Mouse (Mus musculus): ENCODE results near the gene Fbn1. TPM values are rescaled to one million over a fixed set of nuclear protein-coding genes. Genes with fewer than 3 reads are reported as not detected.

Gene Fbn1
- 10 to 100 TPM; 12.8 to 35.3 TPM for total RNA-seq (2021)
- long read RNA-seq, experiment 1, partial matches to known transcripts = 2 of 2 reads
- long read RNA-seq, experiment 1, other reads (novel, unspliced or antisense) = 0 of 2 reads
- long read RNA-seq, experiment 2, partial matches to known transcripts = 1 of 1 reads
- long read RNA-seq, experiment 2, other reads (novel, unspliced or antisense) = 0 of 1 reads

DNA sequence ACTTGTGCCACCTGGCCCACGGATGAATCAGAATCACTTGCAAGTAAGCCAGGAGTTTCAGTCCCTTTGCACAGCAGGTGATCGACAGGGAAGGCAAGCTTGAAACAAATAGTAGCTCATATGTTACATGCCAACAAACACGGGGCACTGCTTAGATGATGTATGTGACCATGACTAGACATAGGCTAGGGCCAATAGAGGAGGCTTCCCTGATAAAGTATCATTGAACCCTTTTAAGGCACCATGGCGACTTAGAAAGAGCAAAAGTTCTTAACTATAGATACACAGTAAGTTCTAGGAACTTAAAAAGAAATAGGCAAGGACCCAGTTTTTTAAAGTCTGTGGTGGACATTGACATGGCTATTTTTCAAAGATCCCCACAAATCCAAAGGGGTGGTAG, at the start of gene Fbn1:
Gene Fbn1, minus strand, starts transcription at position 101 of the 400 bp plus-strand sequence.
- no peak for DNase-seq (ENCODE audit: low spot score in 2 of 2)

DNA sequence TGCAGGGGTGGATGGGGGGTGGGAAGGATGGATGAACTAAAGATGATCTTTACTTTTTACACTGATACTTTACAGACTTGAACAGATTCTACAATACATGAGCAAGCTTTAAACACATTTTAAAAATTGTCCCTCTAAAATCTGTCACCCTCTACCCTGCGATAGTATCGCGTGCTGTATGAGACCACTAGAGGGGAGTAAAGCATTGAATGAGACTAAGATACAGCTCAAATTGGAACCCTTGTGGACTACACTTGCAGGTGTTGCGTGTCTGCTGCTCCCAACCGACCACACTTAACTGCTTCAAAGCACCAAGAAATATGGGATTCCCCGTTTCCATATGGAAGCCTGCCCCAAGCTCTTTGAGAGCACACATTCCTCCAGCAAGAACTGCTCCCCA, 48.0 kb upstream of the Fbn1 start:
- no peak for DNase-seq (ENCODE audit: low spot score in 2 of 2)

DNA sequence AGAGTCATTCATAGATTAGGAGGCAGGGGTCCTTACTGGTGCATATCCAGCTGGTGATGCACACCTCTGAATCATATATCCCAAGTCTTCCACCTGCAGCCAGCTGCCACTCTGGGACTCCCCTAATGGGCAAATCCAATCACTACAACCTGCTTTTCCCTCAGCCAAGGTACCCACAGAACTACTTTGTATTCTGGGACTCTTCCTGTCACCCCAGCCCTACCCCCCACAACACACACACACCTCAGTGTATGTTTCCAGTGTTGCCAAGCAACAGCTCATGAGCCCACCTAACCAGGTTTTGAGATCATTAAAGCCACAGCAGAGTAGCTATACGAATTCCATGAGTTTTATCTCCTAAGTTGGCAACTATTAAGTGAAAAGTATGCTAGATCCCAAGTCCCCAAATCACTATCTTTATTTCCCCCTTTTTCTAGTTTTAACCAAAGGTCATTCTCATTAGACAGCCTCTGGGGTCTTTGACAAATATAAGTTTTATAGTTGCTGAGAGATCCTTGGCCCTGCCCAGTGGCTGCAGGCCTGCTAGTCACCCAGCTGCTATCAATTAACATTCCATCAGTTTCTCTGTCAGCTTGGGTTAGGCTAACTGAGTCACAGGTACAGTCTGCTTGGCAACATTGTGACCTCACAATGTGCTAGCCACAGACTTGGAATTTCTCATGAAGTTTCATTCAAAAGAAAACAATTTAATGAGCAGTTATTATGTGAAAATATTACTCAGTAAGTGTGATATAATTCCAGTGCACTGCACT, 41.2 kb upstream of the Fbn1 start:
- no peak for DNase-seq (ENCODE audit: low spot score in 2 of 2)

DNA sequence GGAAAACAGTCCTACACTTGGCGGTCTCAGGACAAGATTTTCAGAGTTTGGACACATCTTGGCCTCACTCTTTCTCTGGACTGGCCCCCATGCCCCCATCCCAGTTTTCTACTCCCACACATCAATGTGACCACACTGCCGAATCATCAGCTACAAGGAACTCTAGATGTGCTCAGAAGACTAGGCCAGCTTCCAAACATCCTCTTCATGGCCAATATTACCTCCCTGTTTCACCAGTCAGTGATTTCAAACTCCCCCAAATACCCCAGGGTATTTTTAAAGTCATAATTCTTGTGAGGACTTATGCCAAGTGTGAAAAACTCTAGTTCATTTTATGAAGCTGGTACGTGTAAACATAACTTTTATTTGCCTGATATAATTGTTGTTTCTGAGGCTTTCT, 37.2 kb upstream of the Fbn1 start:
- DNase-seq (ENCODE audit: low spot score in 2 of 2) = no peak

DNA sequence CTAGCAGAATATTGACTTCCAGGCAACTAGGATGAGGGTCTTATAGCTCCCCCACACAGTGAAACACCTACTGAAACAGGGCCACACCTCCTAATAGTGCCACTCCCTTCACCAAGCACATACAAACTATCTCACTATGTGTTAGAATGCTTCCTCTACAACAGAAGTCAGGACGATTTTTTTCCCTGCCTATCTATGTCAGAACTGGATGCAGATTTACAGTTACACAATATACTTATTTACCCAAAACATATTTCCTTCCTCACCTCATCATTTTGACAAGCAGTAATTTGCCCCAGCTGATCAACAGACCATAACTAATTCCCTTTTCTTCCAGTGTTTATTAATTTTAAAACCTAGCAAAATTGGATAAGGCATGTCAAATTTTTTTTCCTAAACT, 35.9 kb upstream of the Fbn1 start:
- no peak for DNase-seq (ENCODE audit: low spot score in 2 of 2)

DNA sequence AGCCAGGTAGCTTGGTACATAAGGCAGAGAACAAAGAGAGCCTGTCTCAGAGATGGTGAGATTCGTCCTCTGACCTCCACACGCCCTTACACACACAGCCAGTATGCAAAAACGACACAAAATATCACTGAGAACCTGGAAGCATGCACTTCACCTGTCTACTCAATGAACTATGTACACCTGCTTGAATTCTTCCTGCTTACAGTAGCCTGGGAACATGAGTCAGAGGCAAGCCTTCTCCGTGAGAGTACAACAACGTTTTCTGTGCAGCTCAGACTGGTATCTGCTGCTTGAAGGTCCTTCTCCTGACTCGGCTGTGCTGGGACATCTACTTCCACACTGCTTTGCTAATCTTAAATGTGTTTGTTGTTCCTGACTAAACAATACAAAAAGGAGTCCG, 33.7 kb upstream of the Fbn1 start:
- no peak for DNase-seq (ENCODE audit: low spot score in 2 of 2)

DNA sequence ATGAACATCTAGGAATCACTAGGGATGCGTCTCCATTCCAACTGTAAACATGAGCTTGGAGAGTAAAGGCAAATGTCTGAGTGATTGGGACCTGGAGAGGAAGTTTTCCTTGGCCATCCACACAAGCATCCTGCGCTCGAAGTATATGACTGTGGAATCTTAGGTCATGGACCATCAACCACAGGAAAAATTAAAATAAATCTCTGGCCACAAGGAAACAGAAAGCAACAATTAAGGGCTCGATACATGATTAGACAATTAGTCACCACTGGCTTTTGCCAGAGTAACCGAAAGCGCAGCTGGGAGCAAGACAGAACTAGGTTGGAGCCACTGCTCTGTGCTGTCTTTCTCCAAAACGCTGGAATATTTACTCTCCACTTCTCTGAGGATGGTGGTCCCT, 32.8 kb upstream of the Fbn1 start:
- DNase-seq (ENCODE audit: low spot score in 2 of 2) = no peak

DNA sequence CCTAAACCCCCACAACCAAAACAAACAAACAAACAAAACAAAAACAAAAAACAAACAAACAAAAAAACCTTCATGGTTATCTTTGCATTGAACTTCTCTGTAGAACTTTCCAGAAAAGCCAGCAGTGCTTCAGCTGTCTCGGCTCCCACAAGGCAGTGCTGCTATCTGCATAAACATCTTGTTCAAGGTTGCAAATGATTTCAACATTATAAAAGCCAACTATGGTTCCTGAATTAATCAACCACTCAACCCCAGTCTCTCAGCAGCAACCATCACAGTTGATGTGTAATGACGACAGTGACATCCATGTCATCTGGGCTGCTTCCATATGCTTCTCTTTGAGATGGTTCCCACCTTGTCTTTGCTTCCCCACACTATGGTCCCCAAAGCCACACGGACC, 31.8 kb upstream of the Fbn1 start:
- no peak for DNase-seq (ENCODE audit: low spot score in 2 of 2)

DNA sequence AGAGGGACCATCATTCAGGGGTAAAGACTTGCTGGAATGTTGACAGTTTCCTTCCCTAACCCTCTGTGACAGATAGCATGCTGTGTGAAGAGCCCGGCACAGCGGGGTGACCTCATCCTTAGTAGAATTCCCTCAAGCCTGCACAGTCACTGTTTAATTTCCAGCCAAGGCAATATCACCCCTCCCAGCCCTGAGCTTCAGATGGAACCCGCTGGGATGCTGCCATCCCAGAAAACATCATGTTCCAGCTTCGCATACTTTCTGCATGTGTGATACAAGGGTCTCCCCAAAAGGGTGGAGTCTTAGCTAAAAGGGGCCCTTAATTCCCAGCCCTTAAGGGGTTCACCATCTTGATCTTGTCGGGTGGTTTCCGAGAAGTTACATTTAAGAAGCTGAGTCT, 22.9 kb upstream of the Fbn1 start:
- DNase-seq (ENCODE audit: low spot score in 2 of 2) = no peak

DNA sequence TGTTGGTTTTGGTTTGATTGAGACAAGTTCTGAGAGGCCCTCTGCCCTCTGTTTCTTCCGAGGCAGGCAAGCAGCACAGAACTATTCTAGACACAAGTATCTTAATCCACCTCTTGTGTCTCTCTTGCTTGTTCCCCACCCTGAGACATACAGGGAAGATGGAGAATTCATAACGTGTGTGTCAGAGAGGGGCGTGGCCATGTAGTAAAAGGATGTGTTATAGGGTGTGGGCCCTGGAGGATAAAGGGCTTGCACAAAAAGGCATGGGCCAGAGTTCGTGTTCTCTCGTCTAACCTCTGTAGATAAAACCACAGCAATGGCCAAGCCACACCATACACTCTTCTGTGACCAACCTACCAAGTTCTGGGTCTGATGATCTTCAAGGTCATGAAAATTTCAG, 18.8 kb upstream of the Fbn1 start:
- no peak for DNase-seq (ENCODE audit: low spot score in 2 of 2)

DNA sequence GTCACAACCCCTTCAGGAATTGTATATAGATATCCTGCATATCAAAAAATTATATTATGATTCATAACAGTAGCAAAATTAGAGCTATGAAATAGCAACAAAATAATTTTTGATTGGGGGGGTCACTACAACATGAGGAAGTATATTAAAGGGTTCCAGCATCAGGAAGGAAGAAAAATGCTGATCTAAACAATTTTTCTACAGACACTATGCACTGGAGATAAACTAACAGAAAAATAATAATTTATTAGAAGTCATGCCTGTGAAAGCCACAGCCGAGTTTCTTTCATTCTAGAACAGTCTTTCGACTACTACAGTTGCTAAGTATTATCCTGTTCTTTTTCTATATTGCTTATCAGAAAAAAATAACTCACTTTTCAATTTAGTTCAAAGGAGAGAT, 17.7 kb upstream of the Fbn1 start:
- no peak for DNase-seq (ENCODE audit: low spot score in 2 of 2)

DNA sequence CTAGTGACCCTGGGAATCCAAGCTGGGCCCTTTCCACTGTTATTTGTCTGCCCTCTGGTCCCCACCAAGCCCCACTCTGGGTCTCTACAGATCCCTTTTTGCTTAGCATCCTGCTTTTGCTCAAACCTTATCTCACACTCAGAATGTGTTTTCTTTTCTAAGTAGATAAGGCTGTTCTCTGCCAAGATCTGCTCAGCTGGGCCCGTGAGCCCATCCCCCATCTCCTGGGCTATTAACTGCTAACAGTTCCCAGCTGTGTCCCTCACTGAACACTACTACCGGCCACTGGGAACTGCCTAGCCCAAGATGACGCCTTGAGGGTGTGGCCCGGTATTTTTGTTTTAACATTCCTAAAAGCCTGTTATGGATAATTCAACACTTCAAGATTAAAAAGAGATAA, 8.8 kb upstream of the Fbn1 start:
- DNase-seq (ENCODE audit: low spot score in 2 of 2) = no peak

DNA sequence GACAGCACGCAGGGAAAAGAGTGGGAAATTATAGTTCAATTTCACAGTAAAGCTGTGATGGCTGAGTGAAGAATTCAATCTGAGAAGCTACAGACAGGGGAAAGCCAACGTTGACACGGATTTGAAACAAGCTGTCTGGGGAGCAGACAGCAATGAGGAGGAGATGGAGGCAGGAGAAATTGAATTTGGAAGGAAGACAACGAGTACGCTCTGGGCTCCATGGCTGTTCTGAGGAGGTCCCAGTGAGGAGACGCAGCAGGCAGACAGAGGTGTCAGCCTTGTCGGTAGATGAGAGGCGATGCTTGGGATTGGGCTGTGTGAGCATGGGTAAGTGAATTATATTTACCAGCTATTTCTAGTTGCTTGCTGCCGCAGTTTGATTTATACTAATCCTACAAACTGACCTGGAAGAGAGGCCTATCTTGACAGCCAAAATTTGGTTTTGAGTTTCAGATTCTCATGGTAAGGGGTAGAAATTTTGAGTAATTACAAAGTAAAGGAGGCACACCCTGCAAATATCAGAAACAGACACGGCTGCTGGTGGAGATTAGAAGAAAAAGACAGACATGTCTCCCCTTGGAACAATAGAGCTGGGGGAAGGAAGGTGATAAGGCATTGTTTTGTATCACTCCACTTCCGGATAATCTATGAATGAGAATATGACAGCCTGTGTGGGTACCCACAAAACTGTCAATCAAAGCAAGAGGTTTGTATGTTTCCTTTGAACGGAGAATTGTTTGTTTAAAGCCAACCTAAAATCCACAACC, 7.7 kb upstream of the Fbn1 start:
- DNase-seq (ENCODE audit: low spot score in 2 of 2) = no peak

DNA sequence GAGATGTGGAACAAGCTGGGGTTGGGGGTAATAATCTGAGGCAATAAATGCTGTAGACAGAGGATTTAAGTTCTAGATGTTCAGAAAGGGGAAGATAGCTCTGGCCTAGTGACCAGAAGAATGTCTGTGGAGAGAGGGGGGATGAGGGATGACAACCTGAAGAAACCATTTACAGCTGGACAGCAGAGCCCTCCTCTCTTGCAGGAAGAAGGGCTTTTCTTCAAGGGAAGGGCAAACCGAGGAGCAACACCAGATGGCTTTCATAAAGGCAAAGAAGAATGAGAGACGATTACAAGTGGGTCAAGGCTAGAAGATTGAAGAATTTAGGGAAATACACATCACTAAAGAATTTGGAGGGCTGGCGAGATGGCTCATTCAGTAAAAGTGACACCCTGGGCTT, 6.6 kb upstream of the Fbn1 start:
- no peak for DNase-seq (ENCODE audit: low spot score in 2 of 2)

DNA sequence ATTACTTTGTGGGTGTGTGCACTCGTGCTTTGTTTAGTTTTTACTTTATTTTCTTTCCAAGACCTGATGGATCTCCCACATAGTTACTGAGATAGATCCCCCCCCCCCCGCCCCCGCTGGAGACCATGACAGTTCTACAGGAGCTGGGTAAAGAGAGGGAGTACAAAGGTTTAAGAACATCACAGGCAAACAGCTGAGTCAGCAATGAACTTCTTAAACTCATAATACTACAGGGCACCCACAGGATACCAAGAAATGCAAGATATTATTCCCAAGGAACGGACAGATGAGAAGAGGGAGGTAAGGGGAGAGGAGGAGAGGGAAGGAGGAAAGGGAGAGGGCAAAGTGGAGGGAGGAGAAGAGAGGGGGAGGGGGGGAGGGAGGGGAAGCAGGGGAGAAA, 4.8 kb upstream of the Fbn1 start:
- no peak for DNase-seq (ENCODE audit: low spot score in 2 of 2)

DNA sequence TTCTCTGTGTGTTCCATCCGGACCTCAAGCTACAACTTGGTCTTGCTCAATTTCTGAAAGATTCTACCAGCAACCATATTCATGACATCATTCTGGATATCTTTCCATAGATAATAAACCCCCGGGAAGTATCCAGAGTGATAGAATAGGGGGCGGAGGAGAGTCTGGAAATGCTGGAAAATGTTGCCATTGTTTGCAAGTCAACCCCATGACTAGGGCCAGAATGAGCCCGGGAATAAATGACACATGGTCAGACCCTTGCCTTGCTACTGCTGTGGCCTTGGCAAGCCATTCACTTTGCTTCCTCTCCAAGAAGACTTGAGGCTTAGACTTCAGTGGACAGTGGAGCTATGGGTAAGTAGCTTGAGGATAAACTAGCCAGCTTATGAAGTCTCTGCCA, 4.1 kb upstream of the Fbn1 start:
- DNase-seq (ENCODE audit: low spot score in 2 of 2) = no peak

DNA sequence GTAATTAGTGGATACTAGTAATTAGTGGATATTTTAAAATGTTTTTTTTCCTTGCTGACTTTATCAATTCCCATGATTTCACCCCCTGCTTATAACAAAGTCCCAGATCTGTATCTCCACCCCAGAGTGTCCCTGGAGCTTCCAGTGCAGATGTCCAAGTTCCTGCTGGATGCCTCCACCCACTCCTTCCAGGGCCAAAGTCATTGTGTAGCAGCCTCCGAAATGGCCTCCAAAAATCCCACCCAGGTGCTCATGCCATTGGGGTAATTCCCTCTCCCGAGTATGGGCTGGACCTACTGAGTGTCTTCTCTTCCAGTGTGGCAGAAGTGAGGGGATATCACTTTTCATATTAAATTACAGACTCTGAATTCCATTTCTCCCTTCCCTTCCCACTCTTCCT, 3.0 kb upstream of the Fbn1 start:
- DNase-seq (ENCODE audit: low spot score in 2 of 2) = no peak

DNA sequence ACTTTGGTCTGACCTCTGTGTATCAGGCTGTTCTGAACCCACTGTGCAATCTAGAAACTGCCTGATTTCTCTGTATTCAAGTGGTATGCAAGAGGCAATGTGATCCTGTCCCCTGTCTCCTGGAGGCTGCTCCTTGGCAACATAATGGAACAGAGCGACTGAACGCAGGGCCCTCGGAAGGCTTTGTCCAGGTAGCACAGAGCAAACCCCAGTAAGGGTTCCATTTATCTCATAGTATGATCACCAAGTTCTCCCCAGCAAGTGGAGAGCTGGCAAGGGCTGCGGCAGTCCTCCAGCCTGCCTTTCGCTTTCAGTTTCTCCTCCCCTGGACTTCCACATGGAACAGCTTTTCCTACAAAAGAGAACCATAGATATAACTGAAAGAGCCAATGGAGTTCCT, 588 bp upstream of the Fbn1 start:
- DNase-seq (ENCODE audit: low spot score in 2 of 2) = no peak

DNA sequence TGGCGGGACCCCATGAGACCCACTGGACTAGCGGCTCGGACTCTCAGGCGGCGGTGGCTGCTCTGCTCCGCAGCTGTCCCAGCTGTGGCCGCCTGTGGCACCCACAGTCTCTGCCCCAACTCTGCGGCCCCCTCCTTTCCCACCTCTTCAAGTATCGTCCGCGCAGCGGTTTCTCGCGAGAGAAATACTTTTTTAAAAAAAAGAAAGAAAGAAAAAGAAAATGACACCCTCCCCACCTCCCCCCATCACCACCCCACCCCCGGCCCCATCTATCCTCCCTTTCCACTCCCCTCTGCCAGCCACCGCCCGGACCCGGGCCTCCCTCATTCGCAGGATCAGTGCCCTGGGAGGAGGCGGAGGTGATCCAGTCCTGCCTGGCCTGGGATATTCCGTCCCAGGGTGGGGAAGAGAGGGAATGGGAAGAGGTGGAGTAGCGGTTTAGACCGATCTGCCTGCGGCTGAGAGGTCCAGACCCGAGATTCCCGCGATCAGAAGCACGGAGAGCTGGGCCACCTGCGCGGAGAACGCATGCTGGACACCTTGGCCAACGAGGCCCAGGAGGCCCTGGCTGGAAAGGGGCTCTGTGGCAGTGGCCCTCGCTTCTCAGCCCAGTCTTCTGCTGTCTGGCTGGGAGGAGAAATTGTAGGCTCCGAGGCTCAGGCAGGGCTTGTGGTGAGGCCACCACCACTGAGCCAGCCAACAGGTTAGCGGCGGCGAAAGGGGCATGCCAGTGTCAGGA, 1.3 kb downstream of the Fbn1 start:
- DNase-seq (ENCODE audit: low spot score in 2 of 2) = peak in 1 of 2 experiments; percentile 26

DNA sequence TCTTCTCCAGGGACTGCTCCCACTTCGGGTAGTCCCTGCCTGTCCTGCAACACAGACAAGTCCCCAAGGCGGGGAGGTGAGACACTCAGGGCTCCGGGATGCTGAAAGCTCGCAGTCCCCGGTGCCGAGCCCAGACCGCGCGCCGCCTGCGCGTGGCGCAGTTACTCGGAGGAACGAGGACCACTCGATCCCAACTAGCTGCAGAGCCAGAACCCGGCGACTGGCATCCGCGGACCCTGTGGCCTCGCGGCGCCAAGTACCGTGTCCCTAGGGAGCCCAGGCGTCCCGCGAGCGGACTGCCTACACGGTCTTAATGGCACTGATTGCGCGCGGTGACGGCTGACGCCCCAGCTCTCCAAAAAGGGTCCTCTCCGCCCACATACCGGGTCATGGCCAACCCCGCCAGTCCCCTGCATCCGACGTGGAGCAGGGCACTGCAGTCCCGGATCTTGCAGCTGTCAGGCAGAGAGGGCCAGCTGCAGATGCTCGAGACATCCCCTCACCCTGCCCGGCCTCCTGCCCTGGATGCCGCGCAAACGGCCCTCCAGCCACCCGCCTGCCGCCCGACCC, 2.0 kb downstream of the Fbn1 start:
- peak; percentile 20 to 24 for DNase-seq (ENCODE audit: low spot score in 2 of 2)

DNA sequence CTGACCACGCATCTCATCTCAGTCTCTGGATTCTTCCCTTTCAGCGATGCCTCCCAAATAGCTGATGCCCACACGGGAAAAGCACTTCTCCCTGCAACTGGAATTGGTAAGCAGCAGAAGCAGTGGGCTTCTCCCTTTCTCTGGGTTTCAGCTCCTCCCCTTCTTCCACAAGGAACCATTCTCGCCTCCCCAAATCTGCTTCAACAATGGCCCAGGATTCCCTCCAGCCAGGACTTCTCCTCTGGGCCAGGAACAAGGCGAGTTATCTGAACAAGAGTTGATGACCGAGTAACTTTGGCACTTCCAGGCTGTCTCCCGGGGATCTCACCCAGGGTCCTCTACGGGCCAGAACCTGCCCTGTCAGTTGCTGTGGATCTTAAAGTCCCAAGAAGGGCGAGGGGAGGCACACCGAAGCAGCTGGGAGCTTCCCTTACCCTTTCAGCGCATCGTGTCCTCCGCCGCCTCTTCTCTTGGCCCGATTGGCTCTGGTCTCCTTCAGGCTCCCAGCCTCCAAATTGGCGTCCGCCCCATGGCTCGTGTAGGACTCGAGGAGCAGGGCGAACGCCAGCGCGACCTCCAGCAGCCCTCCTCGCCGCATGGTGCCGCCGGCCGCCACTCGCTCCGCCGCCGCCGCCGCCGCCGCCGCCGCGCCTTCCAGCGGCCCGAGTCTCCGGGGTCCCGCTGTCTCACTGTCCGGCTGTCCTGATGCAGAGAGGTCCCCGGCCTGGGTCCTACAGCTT, 2.6 kb downstream of the Fbn1 start, which contains the start of gene Gm9913:
Gene Gm9913, plus strand, starts transcription at position 84 of the 740 bp plus-strand sequence.
- DNase-seq (ENCODE audit: low spot score in 2 of 2) = peak; percentile 20 to 25
